Mouse (Mus musculus): ENCODE measurements at regions not wholly inside any gene's neighbourhood (a gene's known extent, or its start where the extent isn't known, plus 50 kb on each side); places are given as distances from the start of the nearest gene placed in this dataset.

DNA sequence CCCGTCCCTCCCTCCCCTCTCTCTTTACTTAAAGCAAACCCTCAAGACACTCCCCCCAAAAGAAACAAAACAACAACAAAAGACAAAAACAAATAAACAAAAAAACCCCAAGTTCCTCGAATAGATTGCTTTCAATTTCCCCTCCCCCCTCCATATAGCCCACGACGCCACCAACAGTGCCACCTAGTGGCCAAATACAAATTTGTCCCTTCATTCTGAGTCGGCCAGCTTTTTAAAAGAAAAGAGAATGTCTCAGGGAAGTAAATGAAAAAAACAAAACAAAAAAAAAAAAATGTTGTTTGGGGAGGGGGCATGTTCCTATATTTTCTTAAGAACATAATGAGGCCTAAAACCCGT lies 229.6 kb downstream of the Mtx2 start:
- H3K9me3 ChIP-seq (ENCODE audit: low read length): no peaks in the 10 kb centered on the region
- peak overlapping the region; percentile 53 for H3K9ac ChIP-seq (replicated peaks; ENCODE audit: low read length)
- H3K27ac ChIP-seq: no peak overlapping the region
- no peaks in the 10 kb centered on the region for H3K36me3 ChIP-seq (ENCODE audit: insufficient read depth, low read length)
- 0% methylated on average over 6 of the region's 6 CpGs for WGBS
- peaks cover 3% of the 10 kb centered on the region; the same call in 1 of the 2 replicates for H3K4me1 ChIP-seq (ENCODE audit: insufficient read depth, low read length)
- ATAC-seq (peak; percentile 76), DNase-seq (ENCODE audit: low spot score) (peak; percentile 89)
- H3K4me3 ChIP-seq (ENCODE audit: low read length): peak overlapping the region; percentile 38
- peak overlapping the region; percentile 63 for H3K4me2 ChIP-seq (ENCODE audit: low read depth, low read length)
- peak; percentile 87 for TF ChIP-seq CTCF (IDR thresholded peaks at IDR 0.05; ENCODE audit: low read depth)
- no peaks in the 10 kb centered on the region for H3K27me3 ChIP-seq (ENCODE audit: insufficient read depth, low read length)

DNA sequence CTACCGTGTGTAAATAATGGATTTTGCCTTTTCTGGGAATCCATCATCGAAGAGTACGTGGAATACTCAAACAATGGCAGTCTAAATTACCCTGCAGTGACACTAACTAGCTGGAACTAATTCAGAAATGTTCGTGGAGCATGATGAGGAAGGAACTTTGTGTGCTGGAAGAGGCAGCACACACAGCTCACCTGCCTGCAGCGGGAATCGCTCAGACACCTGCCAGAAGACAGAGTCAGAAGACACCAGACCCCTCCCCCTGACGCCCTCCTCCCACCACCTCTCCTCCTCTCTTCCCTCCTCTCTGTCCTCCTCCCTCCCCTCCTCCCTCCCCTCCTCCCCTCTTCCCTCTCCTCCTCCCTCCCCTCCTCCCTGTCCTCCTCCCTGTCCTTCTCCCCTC lies 235.4 kb downstream of the Mtx2 start:
- no peak overlapping the region for H3K9ac ChIP-seq (replicated peaks; ENCODE audit: low read length)
- no peaks in the 10 kb centered on the region for H3K9me3 ChIP-seq (ENCODE audit: low read length)
- H3K27ac ChIP-seq: peak overlapping the region; percentile 34; the same call in 1 of the 2 replicates
- H3K4me1 ChIP-seq (ENCODE audit: insufficient read depth, low read length): peaks cover 12% of the 10 kb centered on the region
- no peak for TF ChIP-seq CTCF (IDR thresholded peaks at IDR 0.05; ENCODE audit: low read depth)
- 22% methylated on average over 7 of the region's 7 CpGs for WGBS
- H3K27me3 ChIP-seq (ENCODE audit: insufficient read depth, low read length): no peaks in the 10 kb centered on the region
- DNase-seq (ENCODE audit: low spot score) (peak; percentile 48), ATAC-seq (0 out of 2 replicates have a peak, but pooled peaks have one; percentile 44)
- peak overlapping the region; percentile 8; the same call in 1 of the 2 replicates for H3K4me2 ChIP-seq (ENCODE audit: low read depth, low read length)
- no peak overlapping the region for H3K4me3 ChIP-seq (ENCODE audit: low read length)
- no peaks in the 10 kb centered on the region for H3K36me3 ChIP-seq (ENCODE audit: insufficient read depth, low read length)

DNA sequence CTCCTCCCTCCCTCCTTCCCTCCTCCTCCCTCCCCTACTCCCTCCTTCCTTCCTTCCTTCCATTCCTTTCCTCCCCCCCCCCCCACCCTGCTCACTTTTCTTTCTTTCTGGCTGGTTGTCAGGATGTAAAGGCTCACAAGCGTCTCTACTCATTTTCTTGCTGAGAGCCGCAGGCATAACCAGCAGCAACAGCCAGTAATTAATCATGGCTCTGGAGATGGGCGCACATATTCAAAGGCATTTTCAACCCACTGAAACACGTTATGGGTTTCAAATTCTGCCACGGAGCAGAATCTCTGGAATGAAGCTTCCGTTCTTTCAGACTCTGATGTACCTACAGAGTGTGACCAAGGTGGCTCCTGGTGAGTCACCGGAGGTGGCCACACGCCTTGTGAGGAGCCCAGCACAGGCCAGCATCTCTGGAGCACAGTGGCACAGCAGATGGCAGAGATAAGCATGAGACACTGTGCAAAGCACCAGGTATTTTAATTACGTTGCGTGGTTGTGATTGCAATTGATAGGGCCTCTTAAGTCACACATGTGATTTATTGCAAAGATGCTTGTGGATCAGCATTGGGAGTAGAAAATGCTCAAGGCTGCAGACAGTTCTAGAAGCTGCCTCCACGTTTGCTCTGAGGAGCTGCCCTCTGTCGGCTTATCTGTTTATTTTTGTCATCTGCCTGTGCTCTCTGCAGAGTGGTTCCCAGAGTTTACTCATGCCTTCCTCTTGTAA lies 236.0 kb downstream of the Mtx2 start:
- no peaks in the 10 kb centered on the region for H3K36me3 ChIP-seq (ENCODE audit: insufficient read depth, low read length)
- H3K27me3 ChIP-seq (ENCODE audit: insufficient read depth, low read length): no peaks in the 10 kb centered on the region
- DNase-seq (ENCODE audit: low spot score) (peak; percentile 53), ATAC-seq (peak; percentile 55; the same call in 1 of the 2 replicates)
- WGBS: 34% methylated on average over 12 of the region's 12 CpGs
- peak; percentile 37; the same call in 1 of the 2 replicates for TF ChIP-seq CTCF (IDR thresholded peaks at IDR 0.05; ENCODE audit: low read depth)
- peak overlapping the region; percentile 29 for H3K4me2 ChIP-seq (ENCODE audit: low read depth, low read length)
- peak overlapping the region; percentile 74 for H3K27ac ChIP-seq
- peaks cover 12% of the 10 kb centered on the region for H3K4me1 ChIP-seq (ENCODE audit: insufficient read depth, low read length)
- no peak overlapping the region for H3K4me3 ChIP-seq (ENCODE audit: low read length)
- no peaks in the 10 kb centered on the region for H3K9me3 ChIP-seq (ENCODE audit: low read length)
- 0 out of 2 replicates have a peak overlapping the region, but pooled peaks have one; percentile 30 for H3K9ac ChIP-seq (replicated peaks; ENCODE audit: low read length)

DNA sequence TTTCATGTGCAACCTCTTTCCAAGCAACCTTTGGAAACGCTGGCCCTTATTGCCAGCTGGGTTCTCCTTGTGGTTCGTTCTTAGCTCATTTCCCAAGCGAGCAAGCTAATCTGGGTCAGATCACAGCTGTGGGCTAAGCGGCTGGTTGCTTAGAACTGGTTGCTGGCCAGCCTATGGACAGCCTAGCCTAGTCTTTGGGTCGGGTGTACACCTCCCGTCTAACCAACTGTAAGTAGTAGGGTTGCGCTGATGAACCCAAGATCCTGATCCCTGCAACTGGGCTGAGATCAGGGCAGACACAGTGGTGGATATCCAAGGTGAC lies 236.5 kb downstream of the Mtx2 start:
- peak overlapping the region; percentile 74; the same call in 1 of the 2 replicates for H3K27ac ChIP-seq
- H3K9ac ChIP-seq (replicated peaks; ENCODE audit: low read length): no peak overlapping the region
- H3K9me3 ChIP-seq (ENCODE audit: low read length): no peaks in the 10 kb centered on the region
- ATAC-seq (0 out of 2 replicates have a peak, but pooled peaks have one; percentile 29), DNase-seq (ENCODE audit: low spot score) (no peak)
- TF ChIP-seq CTCF (IDR thresholded peaks at IDR 0.05; ENCODE audit: low read depth): no peak; the same call in 1 of the 2 replicates
- H3K4me1 ChIP-seq (ENCODE audit: insufficient read depth, low read length): peaks cover 12% of the 10 kb centered on the region
- no peaks in the 10 kb centered on the region for H3K27me3 ChIP-seq (ENCODE audit: insufficient read depth, low read length)
- H3K36me3 ChIP-seq (ENCODE audit: insufficient read depth, low read length): no peaks in the 10 kb centered on the region
- 69% methylated on average over 7 of the region's 7 CpGs for WGBS
- H3K4me3 ChIP-seq (ENCODE audit: low read length): no peak overlapping the region
- no peak overlapping the region for H3K4me2 ChIP-seq (ENCODE audit: low read depth, low read length)

DNA sequence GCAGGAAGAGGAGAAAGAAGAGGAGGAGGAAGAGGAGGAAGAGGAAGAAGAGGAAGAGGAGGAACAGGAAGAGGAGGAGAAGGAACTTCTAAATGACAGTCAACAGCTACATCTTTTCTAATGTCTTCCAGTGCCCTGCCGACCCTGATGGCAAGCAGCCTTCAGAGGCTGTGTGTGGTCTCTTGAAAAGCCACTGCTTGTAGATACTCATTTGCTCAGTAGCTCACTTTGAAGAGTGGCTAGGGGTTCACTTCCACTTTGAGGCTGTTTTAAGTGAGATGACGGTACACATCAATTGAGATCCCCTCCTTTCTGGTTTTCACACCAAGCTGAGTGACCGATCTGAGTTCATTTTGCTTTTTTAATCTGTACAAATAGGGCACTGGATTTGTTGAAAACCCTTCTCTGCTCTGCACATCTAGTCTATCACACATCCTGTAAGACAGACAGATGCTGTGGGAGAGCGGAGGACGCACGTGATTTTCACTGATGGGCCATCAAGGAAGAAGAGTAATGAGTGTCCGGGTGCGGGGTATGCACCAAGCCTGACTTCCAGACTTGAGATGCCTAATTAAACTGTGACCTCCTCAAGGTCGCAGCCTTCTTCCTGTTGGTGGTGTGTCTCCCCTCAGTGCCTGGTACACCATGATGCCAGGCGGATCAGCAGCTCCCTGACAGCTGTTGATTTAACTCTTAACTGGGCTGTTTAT lies 239.0 kb downstream of the Mtx2 start:
- Histone ChIP-seq H3K4me3 (ENCODE audit: low read length) (no peak overlapping the region), H3K9ac (replicated peaks; ENCODE audit: low read length) (no peak overlapping the region), H3K27me3 (ENCODE audit: insufficient read depth, low read length) (no peaks in the 10 kb centered on the region), H3K4me2 (ENCODE audit: low read depth, low read length) (no peak overlapping the region), H3K9me3 (ENCODE audit: low read length) (no peaks in the 10 kb centered on the region), H3K27ac (no peak overlapping the region), H3K36me3 (ENCODE audit: insufficient read depth, low read length) (no peaks in the 10 kb centered on the region), H3K4me1 (ENCODE audit: insufficient read depth, low read length) (peaks cover 12% of the 10 kb centered on the region)
- DNase-seq (ENCODE audit: low spot score): no peak
- 64% methylated on average over 10 of the region's 10 CpGs for WGBS
- no peak for ATAC-seq
- no peak for TF ChIP-seq CTCF (IDR thresholded peaks at IDR 0.05; ENCODE audit: low read depth)

DNA sequence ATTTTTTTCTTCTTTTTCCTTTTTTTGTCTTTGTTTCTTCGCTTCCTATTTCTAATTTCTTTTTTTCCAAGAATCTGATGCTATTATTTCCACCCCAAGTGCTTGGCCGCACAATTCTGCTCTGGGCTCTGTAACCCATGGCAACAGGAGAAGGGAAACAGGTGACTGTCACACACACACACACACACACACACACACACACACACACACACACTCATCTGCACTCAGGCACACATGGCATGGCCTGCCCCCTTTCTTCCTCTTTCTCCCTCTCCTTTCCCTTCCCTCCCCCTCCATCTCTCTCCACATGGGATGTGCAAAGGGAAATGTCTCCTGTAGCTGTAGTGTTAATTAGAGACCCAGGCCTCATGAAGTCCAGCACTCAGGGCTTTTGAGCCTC lies 239.7 kb downstream of the Mtx2 start:
- Histone ChIP-seq H3K4me2 (ENCODE audit: low read depth, low read length) (no peak overlapping the region), H3K4me1 (ENCODE audit: insufficient read depth, low read length) (peaks cover 12% of the 10 kb centered on the region), H3K9me3 (ENCODE audit: low read length) (no peaks in the 10 kb centered on the region), H3K4me3 (ENCODE audit: low read length) (no peak overlapping the region), H3K27me3 (ENCODE audit: insufficient read depth, low read length) (no peaks in the 10 kb centered on the region), H3K9ac (replicated peaks; ENCODE audit: low read length) (no peak overlapping the region), H3K36me3 (ENCODE audit: insufficient read depth, low read length) (no peaks in the 10 kb centered on the region), H3K27ac (peak overlapping the region; percentile 32; the same call in 1 of the 2 replicates)
- WGBS: 33% methylated on average over 2 of the region's 2 CpGs
- DNase-seq (ENCODE audit: low spot score) (peak; percentile 47), ATAC-seq (peak; percentile 68; the same call in 1 of the 2 replicates)
- no peak for TF ChIP-seq CTCF (IDR thresholded peaks at IDR 0.05; ENCODE audit: low read depth)

Measured in hindbrain, postnatal 0 days (tissue).